Mouse (Mus musculus) intestine, postnatal 0 days (tissue): ENCODE results near the gene Gatm. TPM values are rescaled to one million over a fixed set of nuclear protein-coding genes. Genes with fewer than 3 reads are reported as not detected.

ENCODE experiments used
- ATAC-seq: fragments of 200-750 bp; cut with Nextera tagmentation; 2 replicates; pipeline ENCODE4 v1.8.0; 2017; ENCODE audit warnings: mild to moderate bottlenecking, moderate TSS enrichment, moderate library complexity
- H3K27ac ChIP-seq: fragments of 300-500 bp; sonication (generic); 2 replicates; pipeline ENCODE4 v1.5.1; 2014; ENCODE audit warnings: mild to moderate bottlenecking, low read depth, low read length, moderate library complexity
- H3K27me3 ChIP-seq: fragments of 300-500 bp; sonication (generic); replicated peaks from 2 replicates; pipeline ENCODE4 v1.6.1; 2014; ENCODE audit warnings: low read length, mixed read lengths; ENCODE audit not compliant: control insufficient read depth, insufficient read depth
- H3K36me3 ChIP-seq: fragments of 300-500 bp; sonication (generic); 2 replicates; pipeline ENCODE4 v1.6.1; 2014; ENCODE audit warnings: mild to moderate bottlenecking, moderate library complexity; ENCODE audit not compliant: control insufficient read depth, insufficient read depth
- H3K4me1 ChIP-seq: fragments of 300-500 bp; sonication (generic); replicated peaks from 2 replicates; pipeline ENCODE4 v1.6.1; 2014; ENCODE audit warnings: antibody characterized with exemption, low read length, mixed read lengths; ENCODE audit not compliant: control insufficient read depth, insufficient read depth
- H3K4me2 ChIP-seq: fragments of 300-500 bp; sonication (generic); replicated peaks from 2 replicates; pipeline ENCODE4 v1.6.1; 2014; ENCODE audit warnings: low read depth, mild to moderate bottlenecking, moderate library complexity
- H3K4me3 ChIP-seq: fragments of 300-500 bp; sonication (generic); 2 replicates; pipeline ENCODE4 v1.5.1; 2014; ENCODE audit warnings: low read depth, low read length
- H3K9ac ChIP-seq: fragments of 300-500 bp; sonication (generic); 2 replicates; pipeline ENCODE4 v1.6.1; 2014; ENCODE audit warnings: mild to moderate bottlenecking, low read depth, low read length
- H3K9me3 ChIP-seq: fragments of 300-500 bp; sonication (generic); 2 replicates; pipeline ENCODE4 v1.6.1; 2016; ENCODE audit warnings: mixed run types; ENCODE audit not compliant: control insufficient read depth
- CTCF ChIP-seq: sonication (generic); IDR thresholded peaks from 2 replicates; pipeline ENCODE4 v1.5.1; 2016; ENCODE audit warnings: low read depth, mild to moderate bottlenecking, control low read depth, antibody characterized with exemption, moderate library complexity
- WGBS: fragments of 180-500 bp; shearing (Covaris S2); extraction: QIAGEN DNeasy Blood & Tissue Kit; methylation state at CpG from one replicate; pipeline ENCODE4 v1.1.7; 2014; 5-methylcytosine and 5-hydroxymethylcytosine counted together
- polyA plus RNA-seq: library from polyadenylated mRNA; unstranded; fragments of >200 nt; fragmentation: Nextera tagmentation; extraction: Ambion mirVana; gene quantifications from 2 replicates; pipeline ENCODE4 v1.2.1, GENCODE M21; 2015

The Gatm gene
- polyA plus RNA-seq, result 184 and 255 TPM in 2 replicates

- 0 out of 2 replicates have a peak, but pooled peaks cover 3% of the 10 kb centered on the region for H3K4me1 ChIP-seq
- ATAC-seq, result peak; percentile 98
- TF ChIP-seq CTCF, result no peak
- no peaks in the 10 kb centered on the region for H3K9me3 ChIP-seq
- peak within 1 kb of the TSS; percentile 40 for H3K9ac ChIP-seq
- no peaks in the 10 kb centered on the region; the same call in 1 of the 2 replicates for H3K27me3 ChIP-seq
- H3K27ac ChIP-seq, result no peak within 1 kb of the TSS
- peak within 1 kb of the TSS; percentile 49 for H3K4me3 ChIP-seq
- peak within 1 kb of the TSS; percentile 87 for H3K4me2 ChIP-seq
- no peaks in the 10 kb centered on the region for H3K36me3 ChIP-seq
- 3% methylated on average over 48 of the region's 48 CpGs for WGBS
These were observed at the start of gene Gatm for GRCm38 (mm10) chr2:122610746-122611653. TSS of gene Gatm (minus strand) at chr2:122611303.

GRCm38 (mm10) chr2:122659825-122660224 lies 48.7 kb upstream of the Gatm start:
- TF ChIP-seq CTCF, result no peak
- WGBS, result 78% methylated on average over 7 of the region's 7 CpGs
- H3K9ac ChIP-seq, result no peak overlapping the region
- no peak for ATAC-seq
- H3K27ac ChIP-seq, result no peak overlapping the region
- H3K4me1 ChIP-seq, result peaks cover 7% of the 10 kb centered on the region; the same call in 1 of the 2 replicates
- no peaks in the 10 kb centered on the region for H3K36me3 ChIP-seq
- H3K4me2 ChIP-seq, result no peak overlapping the region
- no peak overlapping the region for H3K4me3 ChIP-seq
- H3K9me3 ChIP-seq, result no peaks in the 10 kb centered on the region
- no peaks in the 10 kb centered on the region for H3K27me3 ChIP-seq

GRCm38 (mm10) chr2:122657707-122658524 lies 46.8 kb upstream of the Gatm start:
- H3K4me3 ChIP-seq, result no peak overlapping the region
- no peak for TF ChIP-seq CTCF
- H3K4me2 ChIP-seq, result peak overlapping the region; percentile 38; the same call in 1 of the 2 replicates
- no peaks in the 10 kb centered on the region for H3K36me3 ChIP-seq
- H3K9ac ChIP-seq, result no peak overlapping the region
- peak; percentile 94 for ATAC-seq
- no peaks in the 10 kb centered on the region for H3K27me3 ChIP-seq
- peaks cover 7% of the 10 kb centered on the region; the same call in 1 of the 2 replicates for H3K4me1 ChIP-seq
- H3K9me3 ChIP-seq, result no peaks in the 10 kb centered on the region
- peak overlapping the region; percentile 88 for H3K27ac ChIP-seq
- WGBS, result 54% methylated on average over 11 of the region's 11 CpGs

- no peak for TF ChIP-seq CTCF
These were observed 45.7 kb upstream of the Gatm start for GRCm38 (mm10) chr2:122656767-122657166.

GRCm38 (mm10) chr2:122656052-122656451 lies 44.9 kb upstream of the Gatm start:
- Histone ChIP-seq H3K9ac (no peak overlapping the region), H3K36me3 (no peaks in the 10 kb centered on the region), H3K27me3 (no peaks in the 10 kb centered on the region), H3K4me2 (no peak overlapping the region), H3K4me3 (no peak overlapping the region), H3K27ac (no peak overlapping the region), H3K4me1 (peaks cover 13% of the 10 kb centered on the region; the same call in 1 of the 2 replicates), H3K9me3 (no peaks in the 10 kb centered on the region)
- no peak for TF ChIP-seq CTCF
- no peak for ATAC-seq
- WGBS, result 61% methylated on average over 2 of the region's 2 CpGs

More at GRCm38 (mm10) chr2:122656767-122657166, 45.7 kb upstream of the Gatm start:
- no peak overlapping the region for H3K4me2 ChIP-seq
- H3K36me3 ChIP-seq, result no peaks in the 10 kb centered on the region
- no peaks in the 10 kb centered on the region for H3K27me3 ChIP-seq
- no peak overlapping the region for H3K4me3 ChIP-seq
- H3K9me3 ChIP-seq, result no peaks in the 10 kb centered on the region
- H3K9ac ChIP-seq, result no peak overlapping the region
- H3K27ac ChIP-seq, result peak overlapping the region; percentile 88; the same call in 1 of the 2 replicates
- ATAC-seq, result no peak
- peaks cover 13% of the 10 kb centered on the region; the same call in 1 of the 2 replicates for H3K4me1 ChIP-seq
- WGBS, result 68% methylated on average over 9 of the region's 9 CpGs
